Mouse (Mus musculus) cerebellum, postnatal 10 days (tissue): ENCODE results near the gene Ell.
"Not testable (repeated sequence)": the region's sequence is repeated elsewhere in the genome, so short reads cannot be mapped to it uniquely, and the experiment has no call there.

Experiments
- DNase-seq, 2 experiments: peaks; one replicate each; pipeline ENCODE4 v3.0.0; 2021; ENCODE audit warnings: mixed read lengths in 2 of 2

Gene Ell

GRCm38 (mm10) chr8:70507027-70507393 lies 32.2 kb upstream of the Ell start:
- DNase-seq = no peak

- no peak for DNase-seq
Observed at GRCm38 (mm10) chr8:70509281-70509952, 29.8 kb upstream of the Ell start.

- DNase-seq = peak; percentile 99
Observed at GRCm38 (mm10) chr8:70510228-70510915, 28.9 kb upstream of the Ell start, which contains the start of gene Uba52. Gene Uba52 (minus strand): TSS chr8:70510801.

GRCm38 (mm10) chr8:70511174-70511573 lies 28.1 kb upstream of the Ell start:
- DNase-seq = not testable (repeated sequence)

GRCm38 (mm10) chr8:70511770-70512169 lies 27.5 kb upstream of the Ell start:
- DNase-seq = no peak

- no peak for DNase-seq
Observed at GRCm38 (mm10) chr8:70512253-70512903, 26.9 kb upstream of the Ell start.

- no peak for DNase-seq
Observed at GRCm38 (mm10) chr8:70513441-70513840, 25.8 kb upstream of the Ell start.

GRCm38 (mm10) chr8:70517940-70518643 lies 21.2 kb upstream of the Ell start:
- DNase-seq = no peak

GRCm38 (mm10) chr8:70519043-70519442 lies 20.2 kb upstream of the Ell start:
- DNase-seq = no peak

GRCm38 (mm10) chr8:70519606-70520005 lies 19.7 kb upstream of the Ell start:
- no peak for DNase-seq

- DNase-seq = peak; percentile 97
Observed at GRCm38 (mm10) chr8:70522592-70523403, 16.5 kb upstream of the Ell start.

- no peak for DNase-seq
Observed at GRCm38 (mm10) chr8:70527111-70527511, 12.1 kb upstream of the Ell start.

GRCm38 (mm10) chr8:70527512-70528181 lies 11.6 kb upstream of the Ell start, which contains the start of the genes Fkbp8 and Kxd1:
Gene Fkbp8 (plus strand): TSS chr8:70527724.
Gene Kxd1 (minus strand): TSS chr8:70527956.
- peak; percentile 99 for DNase-seq

- DNase-seq = no peak
Observed at GRCm38 (mm10) chr8:70528182-70528797, 11.0 kb upstream of the Ell start.

GRCm38 (mm10) chr8:70529299-70529698 lies 10.0 kb upstream of the Ell start:
- no peak for DNase-seq

- DNase-seq = no peak
Observed at GRCm38 (mm10) chr8:70529741-70530161, 9.5 kb upstream of the Ell start.

- no peak for DNase-seq
Observed at GRCm38 (mm10) chr8:70530314-70530713, 8.9 kb upstream of the Ell start.

GRCm38 (mm10) chr8:70534281-70534680 lies 5.0 kb upstream of the Ell start:
- DNase-seq = peak in 1 of 2 experiments; percentile 18

GRCm38 (mm10) chr8:70535221-70535620 lies 4.0 kb upstream of the Ell start:
- no peak for DNase-seq

- DNase-seq = no peak
Observed at GRCm38 (mm10) chr8:70535701-70536100, 3.6 kb upstream of the Ell start.

- peak; percentile 59 to 61 for DNase-seq
Observed at GRCm38 (mm10) chr8:70538024-70538579, 1.2 kb upstream of the Ell start.
